Mouse (Mus musculus): ENCODE results near the gene Tmem176b. TPM values are rescaled to one million over a fixed set of nuclear protein-coding genes. Genes with fewer than 3 reads are reported as not detected.
"Not testable (repeated sequence)": the region's sequence is repeated elsewhere in the genome, so short reads cannot be mapped to it uniquely, and the experiment has no call there.

The Tmem176b gene
- polyA plus RNA-seq, 1 experiment from 2014 or later: 110 TPM

- no peak for ATAC-seq (replicated peaks)
- Histone ChIP-seq H3K4me3 (no peak overlapping the region), H3K4me1 (peaks cover 29% of the 10 kb centered on the region), H3K36me3 (replicated peaks) (peaks cover 5% of the 10 kb centered on the region), H3K9ac (no peak overlapping the region), H3K27me3 (replicated peaks) (no peaks in the 10 kb centered on the region), H3K27ac (no peak overlapping the region), H3K4me2 (0 out of 2 replicates have a peak overlapping the region, but pooled peaks have one; percentile 58), H3K9me3 (no peaks in the 10 kb centered on the region)
- 73% methylated on average over 6 of the region's 6 CpGs for WGBS
Measured at GRCm38 (mm10) chr6:48838321-48839080, 2.8 kb downstream of the Tmem176b start.

- H3K9ac ChIP-seq: no peak overlapping the region
- H3K9me3 ChIP-seq: no peaks in the 10 kb centered on the region
- 86% methylated on average over 7 of the region's 7 CpGs for WGBS
- peaks cover 29% of the 10 kb centered on the region for H3K4me1 ChIP-seq
- no peak for ATAC-seq (replicated peaks)
- no peak overlapping the region for H3K4me2 ChIP-seq
- no peak overlapping the region for H3K4me3 ChIP-seq
- no peak overlapping the region for H3K27ac ChIP-seq
- peaks cover 10% of the 10 kb centered on the region for H3K36me3 ChIP-seq (replicated peaks)
- no peaks in the 10 kb centered on the region for H3K27me3 ChIP-seq (replicated peaks)
Measured at GRCm38 (mm10) chr6:48837516-48837915, 3.8 kb downstream of the Tmem176b start.

- ATAC-seq (replicated peaks): no peak
- H3K4me2 ChIP-seq: no peak overlapping the region
- H3K27ac ChIP-seq: no peak overlapping the region
- no peak overlapping the region for H3K9ac ChIP-seq
- no peaks in the 10 kb centered on the region for H3K27me3 ChIP-seq (replicated peaks)
- 96% methylated on average over 5 of the region's 5 CpGs for WGBS
- peaks cover 18% of the 10 kb centered on the region for H3K4me1 ChIP-seq
- H3K9me3 ChIP-seq: no peaks in the 10 kb centered on the region
- H3K36me3 ChIP-seq (replicated peaks): peaks cover 10% of the 10 kb centered on the region
- H3K4me3 ChIP-seq: no peak overlapping the region
Measured at GRCm38 (mm10) chr6:48836146-48836545, 5.2 kb downstream of the Tmem176b start.

- Histone ChIP-seq H3K27ac (no peak overlapping the region), H3K4me1 (peaks cover 9% of the 10 kb centered on the region), H3K9ac (no peak overlapping the region), H3K4me2 (no peak overlapping the region), H3K4me3 (no peak overlapping the region), H3K27me3 (replicated peaks) (no peaks in the 10 kb centered on the region), H3K9me3 (no peaks in the 10 kb centered on the region), H3K36me3 (replicated peaks) (peaks cover 10% of the 10 kb centered on the region)
- 85% methylated on average over 5 of the region's 5 CpGs for WGBS
- no peak for ATAC-seq (replicated peaks)
Measured at GRCm38 (mm10) chr6:48835241-48835640, 6.1 kb downstream of the Tmem176b start.

GRCm38 (mm10) chr6:48833515-48833914, 7.8 kb downstream of the Tmem176b start:
- ATAC-seq (replicated peaks): no peak

GRCm38 (mm10) chr6:48832426-48832825, 8.9 kb downstream of the Tmem176b start:
- 92% methylated on average over 1 of the region's 1 CpGs for WGBS
- Histone ChIP-seq H3K4me2 (no peak overlapping the region), H3K27me3 (replicated peaks) (no peaks in the 10 kb centered on the region), H3K4me3 (no peak overlapping the region), H3K27ac (no peak overlapping the region), H3K36me3 (replicated peaks) (peaks cover 10% of the 10 kb centered on the region), H3K4me1 (no peaks in the 10 kb centered on the region), H3K9me3 (no peaks in the 10 kb centered on the region), H3K9ac (no peak overlapping the region)
- no peak for ATAC-seq (replicated peaks)

More at GRCm38 (mm10) chr6:48833515-48833914, 7.8 kb downstream of the Tmem176b start:
- no peak overlapping the region for H3K27ac ChIP-seq
- H3K4me3 ChIP-seq: no peak overlapping the region
- peaks cover 10% of the 10 kb centered on the region for H3K36me3 ChIP-seq (replicated peaks)
- no peaks in the 10 kb centered on the region for H3K9me3 ChIP-seq
- H3K27me3 ChIP-seq (replicated peaks): no peaks in the 10 kb centered on the region
- WGBS: 94% methylated on average over 4 of the region's 4 CpGs
- 0 out of 2 replicates have a peak, but pooled peaks cover 2% of the 10 kb centered on the region for H3K4me1 ChIP-seq
- H3K4me2 ChIP-seq: no peak overlapping the region
- H3K9ac ChIP-seq: no peak overlapping the region

- 81% methylated on average over 5 of the region's 5 CpGs for WGBS
Measured at GRCm38 (mm10) chr6:48831141-48831540, 10.2 kb downstream of the Tmem176b start.

GRCm38 (mm10) chr6:48830241-48830640, 11.1 kb downstream of the Tmem176b start:
- H3K27me3 ChIP-seq (replicated peaks): no peaks in the 10 kb centered on the region
- no peak overlapping the region for H3K4me3 ChIP-seq
- no peak overlapping the region for H3K9ac ChIP-seq
- H3K4me1 ChIP-seq: no peaks in the 10 kb centered on the region
- no peak overlapping the region for H3K27ac ChIP-seq
- H3K4me2 ChIP-seq: no peak overlapping the region
- no peak for ATAC-seq (replicated peaks)
- peaks cover 10% of the 10 kb centered on the region for H3K36me3 ChIP-seq (replicated peaks)
- WGBS: 90% methylated on average over 1 of the region's 1 CpGs
- H3K9me3 ChIP-seq: no peaks in the 10 kb centered on the region

More at GRCm38 (mm10) chr6:48831141-48831540, 10.2 kb downstream of the Tmem176b start:
- Histone ChIP-seq H3K27ac (no peak overlapping the region), H3K4me3 (no peak overlapping the region), H3K4me1 (no peaks in the 10 kb centered on the region), H3K9ac (no peak overlapping the region), H3K27me3 (replicated peaks) (no peaks in the 10 kb centered on the region), H3K9me3 (no peaks in the 10 kb centered on the region), H3K4me2 (no peak overlapping the region), H3K36me3 (replicated peaks) (peaks cover 10% of the 10 kb centered on the region)
- no peak for ATAC-seq (replicated peaks)

GRCm38 (mm10) chr6:48829651-48830050, 11.6 kb downstream of the Tmem176b start:
- H3K4me2 ChIP-seq: no peak overlapping the region
- ATAC-seq (replicated peaks): no peak
- H3K27ac ChIP-seq: no peak overlapping the region
- peaks cover 10% of the 10 kb centered on the region for H3K36me3 ChIP-seq (replicated peaks)
- H3K9me3 ChIP-seq: no peaks in the 10 kb centered on the region
- H3K27me3 ChIP-seq (replicated peaks): no peaks in the 10 kb centered on the region
- H3K4me3 ChIP-seq: no peak overlapping the region
- no peak overlapping the region for H3K9ac ChIP-seq
- no peaks in the 10 kb centered on the region for H3K4me1 ChIP-seq

- peaks cover 9% of the 10 kb centered on the region for H3K36me3 ChIP-seq (replicated peaks)
- WGBS: 96% methylated on average over 1 of the region's 1 CpGs
Measured at GRCm38 (mm10) chr6:48828976-48829375, 12.3 kb downstream of the Tmem176b start.

GRCm38 (mm10) chr6:48825016-48825415, 16.3 kb downstream of the Tmem176b start:
- Histone ChIP-seq H3K36me3 (replicated peaks) (no peaks in the 10 kb centered on the region), H3K4me3 (no peak overlapping the region), H3K27ac (no peak overlapping the region), H3K27me3 (replicated peaks) (no peaks in the 10 kb centered on the region), H3K4me2 (no peak overlapping the region), H3K4me1 (no peaks in the 10 kb centered on the region), H3K9ac (no peak overlapping the region), H3K9me3 (no peaks in the 10 kb centered on the region)
- no peak for ATAC-seq (replicated peaks)
- 74% methylated on average over 7 of the region's 7 CpGs for WGBS

More at GRCm38 (mm10) chr6:48828976-48829375, 12.3 kb downstream of the Tmem176b start:
- H3K27ac ChIP-seq: no peak overlapping the region
- no peak overlapping the region for H3K4me3 ChIP-seq
- H3K4me1 ChIP-seq: no peaks in the 10 kb centered on the region
- no peaks in the 10 kb centered on the region for H3K9me3 ChIP-seq
- H3K4me2 ChIP-seq: no peak overlapping the region
- ATAC-seq (replicated peaks): no peak
- H3K9ac ChIP-seq: no peak overlapping the region
- H3K27me3 ChIP-seq (replicated peaks): no peaks in the 10 kb centered on the region

GRCm38 (mm10) chr6:48821991-48822785, 19.1 kb downstream of the Tmem176b start:
- not testable (repeated sequence) for H3K4me1 ChIP-seq; H3K9ac ChIP-seq; H3K36me3 ChIP-seq (replicated peaks); H3K9me3 ChIP-seq; H3K27ac ChIP-seq; H3K4me3 ChIP-seq; H3K4me2 ChIP-seq; H3K27me3 ChIP-seq (replicated peaks); ATAC-seq (replicated peaks)
- WGBS: 85% methylated on average over 7 of the region's 7 CpGs

Measured in midbrain, embryonic 15.5 days (tissue).